Mouse (Mus musculus): ENCODE measurements at regions not wholly inside any gene's neighbourhood (a gene's known extent, or its start where the extent isn't known, plus 50 kb on each side); places are given as distances from the start of the nearest gene placed in this dataset.

GRCm38 (mm10) chr1:92718108-92718507, 69.5 kb upstream of the Otos start:
- TF ChIP-seq ZNF384 (IDR thresholded peaks at IDR 0.05; ENCODE audit: low read depth, low read length) (no peak), MAFK (IDR thresholded peaks at IDR 0.05; ENCODE audit: insufficient read depth, low read depth, low read length) (no peak), ZC3H11A (IDR thresholded peaks at IDR 0.05; ENCODE audit: borderline replicate concordance, low read depth, low read length) (no peak), CHD2 (IDR thresholded peaks at IDR 0.05; ENCODE audit: low read depth, low read length) (no peak), HCFC1 (IDR thresholded peaks at IDR 0.05; ENCODE audit: borderline replicate concordance, insufficient read depth, low read length) (no peak)

Data from ES-E14 (cell line).